Mouse (Mus musculus) CH12.LX (cell line): Measurements from ENCODE around the gene Ptprm. TPM values are rescaled to one million over a fixed set of nuclear protein-coding genes. Genes with fewer than 3 reads are reported as not detected.

Experiments used
- DNase-seq: peaks from one replicate; pipeline ENCODE4 v3.0.0-alpha.2; 2013; ENCODE audit errors: extremely low read depth
- H3K27ac ChIP-seq: 2 replicates; pipeline ENCODE4 v1.5.1; 2012; ENCODE audit warnings: low read depth, mild to moderate bottlenecking, control low read depth, moderate library complexity; ENCODE audit not compliant: insufficient read depth
- H3K27me3 ChIP-seq: replicated peaks from 2 replicates; pipeline ENCODE3; 2012; ENCODE audit warnings: inconsistent platforms
- H3K36me3 ChIP-seq, 2 experiments: replicated peaks in 1 of 2; 2 replicates each; pipeline versions ENCODE3 to v1.6.1; 2012; ENCODE audit warnings: inconsistent platforms in 1 of 2, low read length in 1 of 2, mild to moderate bottlenecking in 1 of 2, mixed read lengths in 1 of 2, moderate library complexity in 1 of 2; ENCODE audit not compliant: control insufficient read depth in 1 of 2, insufficient read depth in 1 of 2
- H3K4me1 ChIP-seq, 2 experiments: 2 replicates each; pipeline ENCODE4 v1.6.1; 2012; ENCODE audit warnings: inconsistent platforms in 1 of 2, moderate library complexity in 1 of 2; ENCODE audit not compliant: insufficient read depth in 2 of 2, control insufficient read depth in 1 of 2
- H3K4me2 ChIP-seq: 2 replicates; pipeline ENCODE4 v1.6.1; 2012; ENCODE audit warnings: low read depth, mild to moderate bottlenecking, control low read depth; ENCODE audit not compliant: poor library complexity, insufficient read depth, severe bottlenecking
- H3K4me3 ChIP-seq, 3 experiments: fragments of 150-350 bp in 1 of 3; sonication (generic) in 1 of 3; replicated peaks in 1 of 3; 2 replicates each; pipeline versions ENCODE3 to v1.5.1; 2011 to 2012; ENCODE audit warnings: low read depth in 2 of 3, low read length in 2 of 3, mild to moderate bottlenecking in 2 of 3, moderate library complexity in 2 of 3, control low read depth in 1 of 3, improper control_type of control experiment in 1 of 3, inconsistent platforms in 1 of 3, mixed read lengths in 1 of 3; ENCODE audit not compliant: poor library complexity in 1 of 3
- H3K79me2 ChIP-seq: replicated peaks from 2 replicates; pipeline ENCODE4 v1.6.1; 2012; ENCODE audit warnings: mild to moderate bottlenecking, moderate library complexity; ENCODE audit not compliant: control insufficient read depth, poor library complexity, insufficient read depth, severe bottlenecking; ENCODE audit errors: extremely low read depth
- H3K9ac ChIP-seq: 2 replicates; pipeline ENCODE4 v1.6.1; 2012; ENCODE audit warnings: low read depth, mild to moderate bottlenecking, control low read depth, moderate library complexity; ENCODE audit not compliant: insufficient read depth
- H3K9me3 ChIP-seq: replicated peaks from 2 replicates; pipeline ENCODE3; 2012; ENCODE audit warnings: low read length, inconsistent platforms, mixed read lengths
- CHD1 ChIP-seq: IDR thresholded peaks from 2 replicates; pipeline ENCODE4 v1.6.1; 2012; ENCODE audit warnings: low read depth, low read length, improper control_type of control experiment, inconsistent platforms
- CHD2 ChIP-seq: IDR thresholded peaks from 2 replicates; pipeline ENCODE4 v1.6.1; 2011; ENCODE audit warnings: low read length, improper control_type of control experiment
- CTCF ChIP-seq, 2 experiments: IDR thresholded peaks in 1 of 2; conservative IDR thresholded peaks in 1 of 2; 2 replicates each; pipeline ENCODE4 v1.5.1; 2011 to 2012; ENCODE audit warnings: low read depth in 2 of 2, low read length in 2 of 2, improper control_type of control experiment in 1 of 2, inconsistent platforms in 1 of 2, mild to moderate bottlenecking in 1 of 2, moderate library complexity in 1 of 2
- E2F4 ChIP-seq: IDR thresholded peaks from 2 replicates; pipeline ENCODE4 v1.6.1; 2011; ENCODE audit warnings: low read depth, low read length, improper control_type of control experiment; ENCODE audit not compliant: insufficient replicate concordance
- ETS1 ChIP-seq: conservative IDR thresholded peaks from 2 replicates; pipeline ENCODE4 v1.6.1; 2012; ENCODE audit warnings: low read depth, mild to moderate bottlenecking, inconsistent platforms, low read length, improper control_type of control experiment, moderate library complexity
- GABPA ChIP-seq: IDR thresholded peaks from 2 replicates; pipeline ENCODE4 v1.6.1; 2012; ENCODE audit warnings: low read depth, low read length, improper control_type of control experiment, inconsistent platforms; ENCODE audit not compliant: insufficient replicate concordance
- IRF4 ChIP-seq: IDR thresholded peaks from 2 replicates; pipeline ENCODE4 v1.6.1; 2014; ENCODE audit warnings: low read depth, mild to moderate bottlenecking, inconsistent platforms, low read length, improper control_type of control experiment
- JUN ChIP-seq: IDR thresholded peaks from 2 replicates; pipeline ENCODE4 v1.6.1; 2011; ENCODE audit warnings: low read depth, mild to moderate bottlenecking, low read length, improper control_type of control experiment, moderate library complexity; ENCODE audit not compliant: insufficient read depth
- JUND ChIP-seq: conservative IDR thresholded peaks from 2 replicates; pipeline ENCODE4 v1.6.1; 2011; ENCODE audit warnings: low read depth, low read length, improper control_type of control experiment
- MAFK ChIP-seq: IDR thresholded peaks from 2 replicates; pipeline ENCODE4 v1.6.1; 2011; ENCODE audit warnings: low read length, improper control_type of control experiment; ENCODE audit not compliant: insufficient replicate concordance
- MXI1 ChIP-seq: IDR thresholded peaks from 2 replicates; pipeline ENCODE4 v1.6.1; 2011; ENCODE audit warnings: mild to moderate bottlenecking, low read depth, low read length, improper control_type of control experiment
- MYC ChIP-seq: IDR thresholded peaks from 2 replicates; pipeline ENCODE4 v1.6.1; 2011; ENCODE audit warnings: low read depth, mild to moderate bottlenecking, improper control_type of control experiment, low read length
- NELFE ChIP-seq: IDR thresholded peaks from 2 replicates; pipeline ENCODE4 v1.6.1; 2011; ENCODE audit warnings: low read depth, low read length, improper control_type of control experiment
- NRF1 ChIP-seq: IDR thresholded peaks from 2 replicates; pipeline ENCODE4 v1.6.1; 2014; ENCODE audit warnings: low read depth, mild to moderate bottlenecking, inconsistent platforms, low read length, improper control_type of control experiment, moderate library complexity
- PAX5 ChIP-seq: IDR thresholded peaks from 2 replicates; pipeline ENCODE4 v1.6.1; 2012; ENCODE audit warnings: low read length, inconsistent platforms, mixed read lengths
- POLR2A ChIP-seq: IDR thresholded peaks from 2 replicates; pipeline ENCODE4 v1.6.1; 2011; ENCODE audit warnings: low read depth, mild to moderate bottlenecking, improper control_type of control experiment, low read length
- RAD21 ChIP-seq: IDR thresholded peaks from 2 replicates; pipeline ENCODE4 v1.6.1; 2011; ENCODE audit warnings: low read depth, mild to moderate bottlenecking, low read length, improper control_type of control experiment, moderate library complexity
- SMC3 ChIP-seq: IDR thresholded peaks from 2 replicates; pipeline ENCODE4 v1.6.1; 2011; ENCODE audit warnings: low read depth, low read length, improper control_type of control experiment
- TBP ChIP-seq: conservative IDR thresholded peaks from 2 replicates; pipeline ENCODE4 v1.6.1; 2011; ENCODE audit warnings: low read depth, low read length, improper control_type of control experiment
- TCF12 ChIP-seq: IDR thresholded peaks from 2 replicates; pipeline ENCODE4 v1.6.1; 2014; ENCODE audit warnings: low read depth, mild to moderate bottlenecking, inconsistent platforms, low read length, improper control_type of control experiment
- UBTF ChIP-seq: IDR thresholded peaks from 2 replicates; pipeline ENCODE4 v1.6.1; 2012; ENCODE audit warnings: low read depth, mild to moderate bottlenecking, inconsistent platforms, low read length, improper control_type of control experiment, moderate library complexity
- ZKSCAN1 ChIP-seq: IDR thresholded peaks from 2 replicates; pipeline ENCODE4 v1.6.1; 2012; ENCODE audit warnings: low read depth, inconsistent platforms, low read length, improper control_type of control experiment, borderline replicate concordance
- ZMIZ1 ChIP-seq: IDR thresholded peaks from 2 replicates; pipeline ENCODE4 v1.6.1; 2012; ENCODE audit warnings: low read depth, mild to moderate bottlenecking, inconsistent platforms, low read length, improper control_type of control experiment
- ZNF384 ChIP-seq: IDR thresholded peaks from 2 replicates; pipeline ENCODE4 v1.6.1; 2012; ENCODE audit warnings: low read depth, low read length, improper control_type of control experiment, inconsistent platforms
- dilution Hi-C: fragments of 300-500 bp; cut with MboI; formaldehyde crosslinking; loops from 2 replicates; pipeline ENCODE4 v1.14.3; 2020; ENCODE audit warnings: low sequenced_read_pairs; ENCODE audit not compliant: extremely low pct_unique_long_range_greater_than_20kb, extremely low pct_ligation_motif_present
- in situ Hi-C: fragments of 300-500 bp; cut with MboI; formaldehyde crosslinking; loops from 3 replicates; pipeline ENCODE4 v1.14.3; 2019; ENCODE audit warnings: low sequenced_read_pairs, low pct_ligation_motif_present, low pct_unique_long_range_greater_than_20kb, mixed read lengths
- polyA plus RNA-seq: library from polyadenylated mRNA; unstranded; fragments of >175 nt; gene quantifications from 2 replicates; pipeline ENCODE4 v1.2.1, GENCODE M21; 2012; ENCODE audit warnings: low read depth; ENCODE audit not compliant: insufficient read length
- total RNA-seq, 2 experiments: library from RNA; depleted of rRNA; stranded (reverse); fragments of 300-350 nt in 1 of 2; fragments of >200 nt in 1 of 2; gene quantifications; 2 replicates each; pipeline ENCODE4 v1.2.3; 2012 to 2014

Ptprm gene
- total and polyA plus RNA-seq, 3 experiments = not detected

- H3K9me3 ChIP-seq = peaks cover 74% of the 10 kb centered on the region
These were observed 9.3 kb upstream of the Ptprm start for GRCm38 (mm10) chr17:67363377-67364070.

DNA sequence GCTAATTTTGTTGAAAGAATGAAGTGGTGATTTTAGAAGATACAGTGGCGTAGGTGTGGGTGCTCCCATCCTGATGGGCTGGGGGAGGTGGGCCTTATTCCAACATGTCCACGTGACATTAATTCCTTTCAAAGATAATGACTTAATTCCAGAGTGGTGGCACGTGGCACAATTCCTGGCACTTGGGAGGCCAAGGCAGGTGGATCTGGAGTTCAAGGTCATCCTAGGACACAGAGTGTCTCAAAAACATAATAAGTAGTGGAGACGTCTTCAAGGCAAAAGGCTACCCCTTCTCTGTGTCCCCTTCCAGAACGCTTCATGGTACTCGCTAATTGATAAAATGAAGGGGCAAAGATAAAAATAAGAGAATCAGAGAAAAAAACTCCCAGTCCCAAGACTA is 7.9 kb upstream of the Ptprm start:
- Histone ChIP-seq H3K36me3 (no peaks in the 10 kb centered on the region), H3K4me3 (no peak overlapping the region), H3K4me2 (no peak overlapping the region), H3K4me1 (no peaks in the 10 kb centered on the region), H3K9ac (no peak overlapping the region), H3K27me3 (no peaks in the 10 kb centered on the region), H3K79me2 (no peaks in the 10 kb centered on the region), H3K9me3 (peaks cover 72% of the 10 kb centered on the region), H3K27ac (no peak overlapping the region)
- dilution Hi-C loops = no loop called here
- in situ Hi-C loops = no loop called here
- DNase-seq = no peak
- TF ChIP-seq SMC3 (no peak), MAFK (no peak), ZMIZ1 (no peak), RAD21 (no peak), POLR2A (no peak), PAX5 (no peak), MYC (no peak), E2F4 (no peak), UBTF (no peak), NRF1 (no peak), TBP (no peak)

More at GRCm38 (mm10) chr17:67363377-67364070, 9.3 kb upstream of the Ptprm start:
- DNase-seq = no peak
- no peaks in the 10 kb centered on the region for H3K4me1 ChIP-seq
- TF ChIP-seq MYC (no peak), E2F4 (no peak), ZKSCAN1 (no peak)
- H3K27me3 ChIP-seq = no peaks in the 10 kb centered on the region
- in situ Hi-C loops = no loop called here
- no peak overlapping the region for H3K9ac ChIP-seq
- H3K36me3 ChIP-seq = no peaks in the 10 kb centered on the region
- no peak overlapping the region for H3K27ac ChIP-seq
- dilution Hi-C loops = no loop called here
- no peak overlapping the region for H3K4me3 ChIP-seq
- H3K4me2 ChIP-seq = no peak overlapping the region
- no peaks in the 10 kb centered on the region for H3K79me2 ChIP-seq

DNA sequence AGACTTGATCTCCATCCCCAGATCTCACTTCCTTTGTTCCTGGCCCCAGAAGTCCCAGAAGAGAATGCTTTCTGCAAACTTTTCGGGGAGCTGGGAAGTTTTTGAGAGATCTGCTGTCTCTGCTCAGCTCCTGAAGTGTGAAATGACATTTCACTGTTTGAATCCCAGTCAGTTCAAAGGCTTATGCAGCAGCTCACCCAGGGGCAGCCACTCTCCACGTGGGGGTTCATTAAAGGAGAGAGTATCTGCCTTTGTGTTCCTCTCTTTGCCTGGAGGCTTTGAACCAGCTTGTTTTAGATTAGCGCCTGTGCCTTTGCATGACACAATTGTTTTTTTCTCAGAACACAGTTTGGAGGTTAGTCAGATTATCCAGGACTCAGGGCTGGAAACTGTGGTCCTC is 6.3 kb upstream of the Ptprm start:
- H3K27ac ChIP-seq = no peak overlapping the region
- DNase-seq = no peak
- H3K79me2 ChIP-seq = no peaks in the 10 kb centered on the region
- no peak for TF ChIP-seq CHD1
- no peak for TF ChIP-seq E2F4
- no peak for TF ChIP-seq UBTF
- no peak for TF ChIP-seq TCF12
- TF ChIP-seq NELFE = no peak
- TF ChIP-seq JUND = no peak
- no peak for TF ChIP-seq ETS1
- no peak for TF ChIP-seq NRF1
- no peak for TF ChIP-seq ZMIZ1
- no peak for TF ChIP-seq RAD21
- no peak for TF ChIP-seq CTCF (conservative IDR thresholded peaks at IDR 0.05 in 1 of 2, IDR thresholded peaks at IDR 0.05 in 1 of 2; ENCODE audit: low read depth in 2 of 2, low read length in 2 of 2)
- no peak for TF ChIP-seq GABPA
- TF ChIP-seq POLR2A = no peak
- no peak for TF ChIP-seq ZNF384
- TF ChIP-seq JUN = no peak
- TF ChIP-seq MXI1 = no peak
- TF ChIP-seq CHD2 = no peak
- TF ChIP-seq PAX5 = no peak
- no peak for TF ChIP-seq IRF4
- TF ChIP-seq MYC = no peak
- TF ChIP-seq, all 38 proteins: peak for 0
- dilution Hi-C loops = no loop called here
- H3K36me3 ChIP-seq = no peaks in the 10 kb centered on the region
- H3K4me3 ChIP-seq = no peak overlapping the region
- peaks cover 72% of the 10 kb centered on the region for H3K9me3 ChIP-seq
- H3K9ac ChIP-seq = no peak overlapping the region
- in situ Hi-C loops = no loop called here
- no peaks in the 10 kb centered on the region for H3K27me3 ChIP-seq
- H3K4me1 ChIP-seq = no peaks in the 10 kb centered on the region
- H3K4me2 ChIP-seq = no peak overlapping the region
